Mouse (Mus musculus) frontal cortex, adult 2 months (tissue): Measurements from ENCODE around the gene Ppp4r1. TPM values are rescaled to one million over a fixed set of nuclear protein-coding genes. Genes with fewer than 3 reads are reported as not detected.

Experiments used
- DNase-seq, 2 experiments: peaks; one replicate each; pipeline ENCODE4 v3.0.0; 2022; ENCODE audit warnings: low spot score in 1 of 2; ENCODE audit errors: extremely low spot score in 1 of 2
- polyA plus RNA-seq: library from polyadenylated mRNA; depleted of rRNA; stranded (reverse); fragments of >200 nt; gene quantifications from 2 replicates; pipeline ENCODE4 v1.2.3, GENCODE M21; 2012; rRNA removed

Gene Ppp4r1
- polyA plus RNA-seq, 1 experiment, result 73.3 TPM

DNA sequence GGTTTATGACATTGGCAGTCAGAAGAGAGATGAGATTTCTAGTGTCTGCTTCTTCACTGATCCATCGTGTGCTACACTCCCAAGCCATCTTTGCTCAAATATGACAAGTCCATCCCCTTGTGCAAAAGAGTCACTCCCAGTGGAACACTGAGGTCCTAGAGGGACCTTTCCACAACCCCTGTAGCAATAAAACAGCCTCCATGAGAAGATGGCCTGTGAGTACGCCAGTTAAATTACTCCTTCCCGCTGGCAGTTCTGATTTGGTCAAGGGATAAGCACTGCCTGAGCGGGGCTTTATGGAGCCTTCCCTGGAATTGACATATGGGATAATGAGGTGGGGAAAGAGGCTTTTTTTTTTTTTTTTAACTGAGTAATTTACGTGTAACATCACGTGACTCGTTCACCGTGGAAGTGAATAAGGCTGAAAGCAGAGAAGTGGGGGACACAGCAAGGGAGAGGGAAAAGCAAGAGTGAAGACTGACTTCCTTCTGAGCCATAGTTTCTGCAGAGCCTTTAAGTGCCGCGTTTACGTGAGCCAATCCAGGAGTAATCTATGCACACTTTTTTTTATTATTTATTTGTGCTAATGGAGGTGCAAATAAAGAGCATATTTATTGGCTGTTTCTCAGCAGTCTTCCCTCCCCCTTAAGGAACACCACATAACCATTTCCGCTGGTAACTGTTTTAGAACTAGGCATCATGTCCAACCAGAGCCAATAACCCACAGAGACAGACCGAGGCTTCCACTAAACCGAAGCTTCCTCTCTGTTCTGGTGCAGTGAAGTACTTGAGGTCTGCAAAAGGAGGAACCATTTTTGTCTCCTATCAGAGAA is 103.5 kb downstream of the Ppp4r1 start, which contains the start of gene Ralbp1:
Gene Ralbp1 (minus strand): TSS at position 102 of the 833 bp plus-strand sequence.
- peak in 1 of 2 experiments; percentile 48 for DNase-seq

DNA sequence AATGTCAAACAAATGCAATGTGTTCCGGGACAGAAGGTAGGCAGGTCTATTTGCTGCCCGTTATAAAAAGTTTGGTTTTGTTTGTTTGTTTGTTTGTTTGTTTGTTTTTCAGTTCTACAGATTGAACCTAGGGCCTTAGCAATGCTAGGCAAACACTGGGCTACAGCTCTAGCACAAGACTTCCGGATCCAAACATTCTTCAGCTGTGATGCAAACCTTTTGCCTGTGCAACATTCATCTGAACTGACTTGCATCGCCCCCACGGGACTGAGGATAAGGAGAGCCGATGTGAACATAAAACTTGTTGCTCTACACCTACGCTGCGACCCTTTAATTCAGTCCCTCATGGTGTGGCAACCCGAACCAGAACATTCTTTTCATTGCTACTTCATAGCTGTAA is 104.2 kb downstream of the Ppp4r1 start:
- DNase-seq, result no peak

DNA sequence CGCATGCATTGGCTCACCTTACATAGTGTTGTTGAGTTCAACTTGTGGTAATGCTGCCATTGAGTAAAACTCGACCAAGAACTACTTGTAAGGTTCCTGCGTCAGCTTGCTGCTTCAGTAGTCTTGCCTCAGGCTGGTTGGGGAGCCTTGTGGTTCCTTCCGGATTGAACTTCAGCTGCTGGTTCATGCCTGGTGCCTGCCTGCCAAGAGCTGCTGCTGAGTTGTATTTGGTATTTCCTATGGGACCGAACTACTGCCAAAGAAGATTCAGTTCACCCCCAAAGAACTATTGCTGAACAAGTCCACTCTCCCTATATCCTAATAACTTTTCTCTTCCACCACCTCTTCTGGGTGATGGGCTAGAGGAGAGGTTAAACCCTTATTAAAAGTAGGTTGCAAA is 107.1 kb downstream of the Ppp4r1 start:
- no peak for DNase-seq

Other genes with a start within 250 kb of the Ppp4r1 start
- 1.2 and 1.9 TPM in 2 replicates for gene Tmem232, start 241.8 kb upstream of the Ppp4r1 start, polyA plus RNA-seq
- gene Vapa, start 169.0 kb upstream of the Ppp4r1 start, polyA plus RNA-seq, result 89.6 and 91.4 TPM in 2 replicates
- gene Txndc2, start 140.4 kb upstream of the Ppp4r1 start, polyA plus RNA-seq, result 0.10 and 0.19 TPM in 2 replicates
- 74.9 and 77.4 TPM in 2 replicates for gene Rab31, start 9.8 kb upstream of the Ppp4r1 start, polyA plus RNA-seq
- gene Ralbp1, start 103.2 kb downstream of the Ppp4r1 start, polyA plus RNA-seq, result 50.2 and 51.9 TPM in 2 replicates
- gene Twsg1, start 168.7 kb downstream of the Ppp4r1 start, polyA plus RNA-seq, result 19.9 and 24.8 TPM in 2 replicates